Mouse (Mus musculus): ENCODE measurements around the gene Zer1. TPM values are rescaled to one million over a fixed set of nuclear protein-coding genes. Genes with fewer than 3 reads are reported as not detected.

The Zer1 gene
- total and polyA plus RNA-seq, 3 experiments: 5.5 to 15.0 (median 13.4) TPM

DNA sequence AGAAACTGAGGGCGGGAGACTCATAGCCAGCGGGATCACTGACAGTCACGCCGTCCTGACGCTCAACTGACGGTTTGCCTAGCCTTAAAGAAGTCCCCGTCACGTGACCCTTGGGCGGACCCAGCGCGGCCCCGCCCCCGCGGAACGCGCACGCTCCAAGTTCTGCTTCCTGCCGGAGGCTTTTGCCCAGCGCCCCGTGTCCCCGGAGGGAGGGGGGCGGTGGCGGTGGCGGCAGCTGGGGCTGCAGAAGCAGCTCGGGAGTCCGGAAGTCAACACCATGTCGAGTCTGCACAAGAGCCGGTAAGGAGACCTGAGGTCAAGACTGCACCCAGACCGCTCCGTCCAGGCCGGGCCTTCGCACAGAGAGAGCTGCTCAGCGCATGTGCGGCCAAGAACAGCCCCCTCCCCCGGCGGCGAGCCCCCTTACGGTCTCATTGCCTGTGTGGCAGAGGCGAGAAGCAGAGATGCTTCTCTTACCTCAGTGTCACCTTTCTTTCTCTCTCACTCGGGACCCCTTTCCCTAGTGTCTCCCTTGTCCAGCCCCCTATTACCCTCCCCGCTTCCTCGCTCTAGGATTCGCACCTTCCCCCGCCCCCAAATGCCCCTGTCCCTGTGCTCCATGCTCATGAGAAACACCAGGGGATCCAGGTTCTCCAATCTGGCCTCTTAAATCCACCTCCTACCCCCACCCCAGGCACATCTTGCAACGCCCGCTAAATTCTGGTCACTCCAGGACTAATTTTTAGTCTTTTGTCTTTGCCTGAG, 9.4 kb upstream of the Zer1 start, which contains the start of gene Tbc1d13 (continued):
- peak; percentile 98 for TF ChIP-seq BHLHE40 (IDR thresholded peaks at IDR 0.05; ENCODE audit: low read depth, low read length)
- no peak for TF ChIP-seq JUN (IDR thresholded peaks at IDR 0.05; ENCODE audit: insufficient read depth, low read depth, low read length)
- no peak for TF ChIP-seq EP300 (IDR thresholded peaks at IDR 0.05; ENCODE audit: low read length)
- peak; percentile 98 for TF ChIP-seq MAZ (IDR thresholded peaks at IDR 0.05; ENCODE audit: low read depth, low read length)
- peak; percentile 39; the same call in 1 of the 2 replicates for TF ChIP-seq ETS1 (conservative IDR thresholded peaks at IDR 0.05; ENCODE audit: low read depth, low read length)
- peak; percentile 86 for TF ChIP-seq TCF12 (IDR thresholded peaks at IDR 0.05; ENCODE audit: low read depth, low read length)
- peak; percentile 80 for TF ChIP-seq NRF1 (IDR thresholded peaks at IDR 0.05; ENCODE audit: low read depth, low read length)
- TF ChIP-seq USF1 (IDR thresholded peaks at IDR 0.05; ENCODE audit: low read depth, low read length): peak; percentile 99
- TF ChIP-seq USF2 (conservative IDR thresholded peaks at IDR 0.05; ENCODE audit: low read depth, low read length): peak; percentile 98
- peak; percentile 77; the same call in 1 of the 2 replicates for TF ChIP-seq MYC (IDR thresholded peaks at IDR 0.05; ENCODE audit: low read depth, low read length)
- TF ChIP-seq POLR2A (IDR thresholded peaks at IDR 0.05; ENCODE audit: low read depth, low read length): peak; percentile 99
- no peak for TF ChIP-seq CHD1 (IDR thresholded peaks at IDR 0.05; ENCODE audit: low read depth, low read length)
- peak; percentile 94 for TF ChIP-seq MXI1 (IDR thresholded peaks at IDR 0.05; ENCODE audit: low read depth, low read length)
- no peak for TF ChIP-seq ZC3H11A (IDR thresholded peaks at IDR 0.05; ENCODE audit: low read depth, low read length)

DNA sequence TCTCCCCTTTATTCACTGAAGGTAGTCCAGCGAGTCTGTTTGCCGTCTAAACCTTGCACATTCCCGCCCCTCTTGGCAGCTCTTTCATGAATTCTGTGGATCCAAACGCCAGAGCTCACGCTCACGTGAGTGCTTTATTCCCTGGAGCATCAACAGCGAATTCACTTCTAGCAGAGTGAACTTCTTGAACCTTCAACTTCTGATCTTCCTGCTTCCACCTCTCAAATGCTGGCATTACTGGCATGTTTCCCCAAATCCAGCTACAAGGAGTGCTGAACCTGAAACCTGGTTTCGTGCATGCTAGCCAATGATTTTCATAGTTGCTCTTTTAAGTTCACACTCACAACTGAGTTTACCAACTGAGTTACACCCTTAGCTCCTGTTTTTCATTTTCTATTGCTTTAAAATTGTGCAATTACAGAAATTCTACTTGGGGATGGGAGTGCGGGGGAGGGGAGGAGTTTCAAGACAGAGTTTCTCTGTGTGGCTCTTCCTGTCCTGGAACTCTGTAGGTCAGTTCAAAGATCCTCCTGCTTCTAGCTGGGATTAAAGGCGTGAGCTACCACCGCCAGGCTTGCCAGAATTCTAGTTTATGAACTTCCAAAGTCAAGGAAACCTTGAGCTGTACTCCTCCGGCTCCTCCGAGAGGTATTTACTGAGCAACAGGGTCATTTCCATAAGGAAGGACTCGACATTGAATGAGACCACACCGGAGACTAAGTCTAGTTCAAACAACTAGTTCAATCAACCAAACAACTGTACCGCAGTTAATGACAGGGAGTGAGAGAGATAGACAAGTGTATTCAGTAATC, 8.6 kb upstream of the Zer1 start:
- Histone ChIP-seq H3K27me3 (replicated peaks) (no peaks in the 10 kb centered on the region), H3K4me1 (ENCODE audit: control insufficient read depth in 1 of 2, insufficient read depth in 2 of 2) (peaks cover 0 to 24% of the 10 kb centered on the region in 2 experiments; a peak in 2 of 4 replicates), H3K9me3 (replicated peaks; ENCODE audit: low read length) (no peaks in the 10 kb centered on the region), H3K79me2 (replicated peaks; ENCODE audit: control insufficient read depth, extremely low read depth, insufficient read depth, poor library complexity, severe bottlenecking) (no peaks in the 10 kb centered on the region), H3K27ac (ENCODE audit: insufficient read depth, low read depth) (no peak overlapping the region), H3K4me2 (ENCODE audit: insufficient read depth, low read depth, poor library complexity, severe bottlenecking) (peak overlapping the region; percentile 48), H3K4me3 (replicated peaks in 1 of 3; ENCODE audit: low read depth in 2 of 3, low read length in 2 of 3, poor library complexity in 1 of 3) (peak overlapping the region; percentile 36 to 76 (median 75)), H3K36me3 (replicated peaks in 1 of 2; ENCODE audit: control insufficient read depth in 1 of 2, insufficient read depth in 1 of 2, low read length in 1 of 2) (peaks cover 8 to 28% of the 10 kb centered on the region in 2 experiments), H3K9ac (ENCODE audit: insufficient read depth, low read depth) (peak overlapping the region; percentile 76)
- no peak for TF ChIP-seq RCOR1 (conservative IDR thresholded peaks at IDR 0.05; ENCODE audit: low read depth, low read length)
- 0 out of 2 replicates have a peak, but pooled peaks have one; percentile 7 for TF ChIP-seq EP300 (IDR thresholded peaks at IDR 0.05; ENCODE audit: low read length)
- TF ChIP-seq SIN3A (IDR thresholded peaks at IDR 0.05; ENCODE audit: low read length): no peak
- 0 out of 2 replicates have a peak, but pooled peaks have one; percentile 30 for TF ChIP-seq CHD1 (IDR thresholded peaks at IDR 0.05; ENCODE audit: low read depth, low read length)
- no peak for TF ChIP-seq JUND (conservative IDR thresholded peaks at IDR 0.05; ENCODE audit: low read depth, low read length)
- 0 out of 2 replicates have a peak, but pooled peaks have one; percentile 65 for TF ChIP-seq E2F4 (IDR thresholded peaks at IDR 0.05; ENCODE audit: insufficient replicate concordance, low read depth, low read length)
- TF ChIP-seq CHD2 (IDR thresholded peaks at IDR 0.05; ENCODE audit: low read length): peak; percentile 63; the same call in 1 of the 2 replicates
- TF ChIP-seq ETS1 (conservative IDR thresholded peaks at IDR 0.05; ENCODE audit: low read depth, low read length): no peak
- no peak for TF ChIP-seq GABPA (IDR thresholded peaks at IDR 0.05; ENCODE audit: insufficient replicate concordance, low read depth, low read length)
- no peak for TF ChIP-seq USF1 (IDR thresholded peaks at IDR 0.05; ENCODE audit: low read depth, low read length)
- TF ChIP-seq KAT2A (IDR thresholded peaks at IDR 0.05; ENCODE audit: insufficient replicate concordance, low read length): no peak
- DNase-seq (ENCODE audit: extremely low read depth): peak; percentile 6
- in situ Hi-C loops (cut with MboI; ENCODE audit: low pct_ligation_motif_present, low pct_unique_long_range_greater_than_20kb, low sequenced_read_pairs): no loop called here
- dilution Hi-C loops (cut with MboI; ENCODE audit: extremely low pct_ligation_motif_present, extremely low pct_unique_long_range_greater_than_20kb, low sequenced_read_pairs): no loop called here

Data from CH12.LX (cell line).